Mouse (Mus musculus) limb, embryonic 13.5 days (tissue): Measurements from ENCODE around the gene Mmab. TPM values are rescaled to one million over a fixed set of nuclear protein-coding genes. Genes with fewer than 3 reads are reported as not detected.

Source experiments
- ATAC-seq: fragments of 200-750 bp; cut with Nextera tagmentation; 2 replicates; pipeline ENCODE4 v1.8.0; 2017; ENCODE audit warnings: low read depth, moderate number of reproducible peaks, moderate TSS enrichment; ENCODE audit not compliant: low FRiP score
- H3K27ac ChIP-seq: fragments of 300-500 bp; sonication (generic); 2 replicates; pipeline ENCODE4 v1.5.1; 2015; ENCODE audit warnings: inconsistent platforms, mild to moderate bottlenecking, moderate library complexity
- H3K27me3 ChIP-seq: fragments of 300-500 bp; sonication (generic); 2 replicates; pipeline ENCODE4 v1.6.1; 2015; ENCODE audit warnings: mild to moderate bottlenecking, inconsistent platforms
- H3K36me3 ChIP-seq: fragments of 300-500 bp; sonication (generic); 2 replicates; pipeline ENCODE4 v1.6.1; 2015; ENCODE audit warnings: inconsistent platforms, mild to moderate bottlenecking, moderate library complexity
- H3K4me1 ChIP-seq: fragments of 300-500 bp; sonication (generic); 2 replicates; pipeline ENCODE4 v1.6.1; 2015; ENCODE audit warnings: inconsistent platforms
- H3K4me2 ChIP-seq: fragments of 300-500 bp; sonication (generic); replicated peaks from 2 replicates; pipeline ENCODE4 v1.6.1; 2015; ENCODE audit warnings: inconsistent platforms, mild to moderate bottlenecking, moderate library complexity
- H3K4me3 ChIP-seq: fragments of 300-500 bp; sonication (generic); 2 replicates; pipeline ENCODE4 v1.5.1; 2015; ENCODE audit warnings: moderate library complexity, mild to moderate bottlenecking, inconsistent platforms
- H3K9ac ChIP-seq: fragments of 300-500 bp; sonication (generic); 2 replicates; pipeline ENCODE4 v1.6.1; 2015; ENCODE audit warnings: mild to moderate bottlenecking, inconsistent platforms
- H3K9me3 ChIP-seq: fragments of 300-500 bp; sonication (generic); 2 replicates; pipeline ENCODE4 v1.6.1; 2016; ENCODE audit warnings: inconsistent platforms
- WGBS: fragments of 180-500 bp; shearing (Covaris S2); methylation state at CpG from one replicate; pipeline ENCODE4 v1.1.7; 2015; 5-methylcytosine and 5-hydroxymethylcytosine counted together
- microRNA-seq: library from miRNA; unstranded; fragments of <30 nt; microRNA quantifications from one replicate; pipeline ENCODE4, GENCODE M21; 2016
- polyA plus RNA-seq: library from polyadenylated mRNA; unstranded; fragments of >200 nt; fragmentation: Nextera tagmentation; extraction: Ambion mirVana; gene quantifications from 2 replicates; pipeline ENCODE4 v1.2.1, GENCODE M21; 2015

Gene Mmab
- polyA plus RNA-seq, 1 experiment from 2014 or later: 34.9 TPM

DNA sequence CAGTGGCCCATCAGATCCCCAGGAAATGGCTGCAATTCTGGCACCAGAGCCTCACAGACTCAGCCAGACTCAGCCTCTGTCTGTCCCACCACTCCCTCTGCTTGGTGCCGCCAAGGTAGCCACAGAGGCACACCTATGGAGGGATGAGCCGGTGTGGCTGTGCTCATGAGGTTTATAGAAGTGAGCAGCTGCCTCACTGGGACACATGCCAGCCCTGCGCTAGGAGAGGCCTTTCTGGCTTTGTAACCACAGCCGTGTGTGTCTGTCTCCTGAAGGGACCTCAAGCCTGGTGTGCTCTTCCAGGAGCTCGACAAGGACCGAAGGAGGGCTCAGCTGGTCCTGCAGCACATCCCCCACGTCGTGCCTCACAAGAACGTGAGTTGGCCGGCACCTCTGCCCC, 36.6 kb downstream of the Mmab start:
- ATAC-seq: no peak

DNA sequence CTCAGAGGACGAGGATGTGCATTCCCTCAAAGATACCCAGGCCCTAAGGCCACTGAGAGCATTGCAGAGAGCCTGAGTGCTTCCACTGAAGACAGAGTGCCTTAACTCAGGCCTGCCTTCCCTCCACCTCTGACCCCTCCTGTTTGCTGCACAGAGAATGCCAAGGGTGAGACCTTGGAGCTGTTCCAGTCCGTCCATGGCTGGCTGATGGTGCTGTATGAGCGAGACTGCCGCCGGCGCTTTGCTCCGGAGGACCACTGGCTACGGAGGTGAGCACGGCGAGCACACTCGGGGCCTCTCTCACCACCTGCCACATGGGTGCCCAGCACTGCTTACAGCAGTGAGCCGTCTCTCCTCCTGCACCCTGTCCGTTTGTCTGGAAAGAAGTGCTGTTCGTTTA, 37.3 kb downstream of the Mmab start:
- Histone ChIP-seq H3K4me1 (no peaks in the 10 kb centered on the region), H3K27me3 (no peaks in the 10 kb centered on the region), H3K9me3 (no peaks in the 10 kb centered on the region), H3K4me2 (no peak overlapping the region), H3K27ac (no peak overlapping the region), H3K9ac (no peak overlapping the region), H3K4me3 (no peak overlapping the region), H3K36me3 (peaks cover 100% of the 10 kb centered on the region)
- no peak for ATAC-seq
- WGBS: 88% methylated on average over 14 of the region's 14 CpGs

More for the DNA sequence above, 36.6 kb downstream of the Mmab start:
- Histone ChIP-seq H3K9me3 (no peaks in the 10 kb centered on the region), H3K36me3 (peaks cover 100% of the 10 kb centered on the region), H3K4me3 (no peak overlapping the region), H3K4me1 (no peaks in the 10 kb centered on the region), H3K9ac (no peak overlapping the region), H3K4me2 (no peak overlapping the region), H3K27ac (no peak overlapping the region), H3K27me3 (no peaks in the 10 kb centered on the region)
- WGBS: 88% methylated on average over 10 of the region's 10 CpGs

DNA sequence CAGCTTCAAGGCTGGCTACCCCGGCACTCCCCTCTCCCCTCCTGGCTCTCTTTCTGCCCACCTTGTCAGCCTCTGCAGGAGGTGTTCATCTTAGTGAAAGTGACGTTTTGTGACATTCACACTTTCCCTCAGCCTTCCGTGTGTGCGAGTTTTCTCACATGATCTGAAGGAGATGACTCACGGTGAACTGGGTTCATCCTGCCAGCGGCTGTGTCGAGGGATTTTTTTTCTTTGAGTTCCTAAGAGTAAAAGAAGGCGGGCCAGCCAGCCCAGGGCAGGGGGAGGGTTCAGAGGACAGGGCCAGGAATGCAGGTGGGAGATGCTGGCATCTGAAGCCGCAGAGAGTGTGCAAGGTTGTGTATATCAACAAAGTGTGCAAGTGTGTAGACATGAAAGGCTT, 50.7 kb downstream of the Mmab start:
- Histone ChIP-seq H3K4me3 (no peak overlapping the region), H3K9ac (no peak overlapping the region), H3K27me3 (no peaks in the 10 kb centered on the region), H3K4me2 (no peak overlapping the region), H3K36me3 (peaks cover 98% of the 10 kb centered on the region), H3K4me1 (no peaks in the 10 kb centered on the region), H3K9me3 (no peaks in the 10 kb centered on the region), H3K27ac (no peak overlapping the region)
- ATAC-seq: no peak
- 85% methylated on average over 9 of the region's 9 CpGs for WGBS

DNA sequence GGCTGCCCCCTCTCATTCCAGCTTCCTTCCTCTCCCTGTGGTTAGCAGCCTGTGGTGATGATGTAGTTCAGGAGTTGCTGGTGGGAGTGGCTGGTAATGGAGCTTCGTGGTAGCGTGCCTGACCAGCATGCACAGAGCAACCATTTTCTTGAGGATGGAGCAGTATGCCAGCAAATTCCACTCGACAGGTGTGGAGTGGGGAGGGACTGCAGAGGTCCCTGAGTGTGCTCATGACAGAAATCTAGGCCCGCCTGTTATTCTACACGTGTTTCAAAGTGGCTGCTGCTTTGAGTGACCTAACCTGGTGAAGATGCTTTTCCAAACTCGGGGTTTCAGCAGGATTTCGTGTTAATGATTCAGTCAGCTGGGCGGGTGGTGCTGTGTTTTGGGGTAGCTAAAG, 59.4 kb downstream of the Mmab start:
- Histone ChIP-seq H3K36me3 (peaks cover 58% of the 10 kb centered on the region), H3K4me1 (peaks cover 17% of the 10 kb centered on the region), H3K9ac (no peak overlapping the region), H3K9me3 (no peaks in the 10 kb centered on the region), H3K27ac (no peak overlapping the region), H3K27me3 (no peaks in the 10 kb centered on the region), H3K4me2 (no peak overlapping the region), H3K4me3 (no peak overlapping the region)
- no peak for ATAC-seq
- 92% methylated on average over 8 of the region's 8 CpGs for WGBS

DNA sequence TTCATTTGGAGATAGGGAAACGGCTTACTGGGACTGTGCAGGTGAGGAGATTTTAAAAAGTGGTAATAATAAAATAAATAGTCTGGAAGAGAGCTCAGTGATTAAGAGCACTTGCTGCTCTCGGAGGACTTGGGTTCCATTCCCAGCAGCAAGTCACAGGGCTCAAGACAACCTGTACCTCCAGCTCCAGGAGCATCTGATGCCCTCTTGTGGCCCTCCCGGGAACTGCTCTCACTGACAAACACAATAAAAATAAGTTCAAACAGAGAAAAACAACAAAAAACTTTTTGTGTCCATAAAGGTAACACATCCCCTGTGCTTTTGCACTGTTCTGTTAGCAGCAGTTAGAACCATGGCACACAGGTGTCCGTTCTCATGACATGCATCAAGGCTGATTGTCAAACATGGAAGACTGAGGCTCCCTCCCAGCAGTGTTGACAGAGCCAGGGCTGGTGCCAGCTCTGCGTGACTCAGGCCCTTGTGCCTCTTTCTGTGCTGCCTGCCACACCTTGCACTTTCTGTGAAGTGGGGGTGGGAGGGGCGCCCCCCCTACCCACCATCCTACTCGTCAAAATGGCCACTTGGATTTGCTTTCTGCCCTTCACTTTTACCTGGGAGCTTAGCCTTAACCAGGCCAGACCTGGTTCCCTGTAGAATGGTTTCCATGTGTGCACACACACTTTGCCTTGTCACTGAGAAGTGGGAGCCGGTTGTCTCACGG, 60.5 kb downstream of the Mmab start:
- 78% methylated on average over 9 of the region's 9 CpGs for WGBS
- no peaks in the 10 kb centered on the region for H3K27me3 ChIP-seq

More for the DNA sequence above, 60.5 kb downstream of the Mmab start:
- Histone ChIP-seq H3K27ac (no peak overlapping the region), H3K4me2 (no peak overlapping the region), H3K36me3 (peaks cover 47% of the 10 kb centered on the region), H3K4me3 (no peak overlapping the region), H3K9me3 (no peaks in the 10 kb centered on the region), H3K4me1 (peaks cover 28% of the 10 kb centered on the region), H3K9ac (no peak overlapping the region)
- ATAC-seq: no peak

Small RNA genes within 50 kb of the gene (microRNA-seq; reads per million reads assigned to microRNA genes)
- gene Mir7027: not detected

Other genes starting within 250 kb of the Mmab start
- not detected in 2 replicates for gene Foxn4, start 170.3 kb downstream of the Mmab start, polyA plus RNA-seq
- 0.98 and 1.3 TPM in 2 replicates for gene Myo1h, start 154.9 kb downstream of the Mmab start, polyA plus RNA-seq
- gene Kctd10, start 63.6 kb downstream of the Mmab start, polyA plus RNA-seq: 87.3 and 90.6 TPM in 2 replicates
- gene Ube3b, start 63.5 kb downstream of the Mmab start, polyA plus RNA-seq: 42.1 and 46.0 TPM in 2 replicates
- 39.0 and 41.6 TPM in 2 replicates for gene Mvk, start 209 bp upstream of the Mmab start, polyA plus RNA-seq
- 0.69 and 0.72 TPM in 2 replicates for gene Fam222a, start 124.0 kb upstream of the Mmab start, polyA plus RNA-seq
- 8.4 and 11.8 TPM in 2 replicates for gene Trpv4, start 214.4 kb upstream of the Mmab start, polyA plus RNA-seq
- gene Gltp, start 246.9 kb upstream of the Mmab start, polyA plus RNA-seq: 95.1 and 97.0 TPM in 2 replicates